Mouse (Mus musculus) retina, adult 2 months (tissue): ENCODE measurements around the gene Etl4.
"Not testable (repeated sequence)": the region's sequence is repeated elsewhere in the genome, so short reads cannot be mapped to it uniquely, and the experiment has no call there.

ENCODE experiments used
- DNase-seq: peaks from one replicate; pipeline ENCODE4 v3.0.0-alpha.2; 2012; ENCODE audit warnings: low read depth, low spot score

Gene Etl4

GRCm38 (mm10) chr2:20653116-20653515, 743.5 kb downstream of the Etl4 start:
- no peak for DNase-seq

GRCm38 (mm10) chr2:20654058-20654457, 744.5 kb downstream of the Etl4 start:
- DNase-seq: no peak

DNA sequence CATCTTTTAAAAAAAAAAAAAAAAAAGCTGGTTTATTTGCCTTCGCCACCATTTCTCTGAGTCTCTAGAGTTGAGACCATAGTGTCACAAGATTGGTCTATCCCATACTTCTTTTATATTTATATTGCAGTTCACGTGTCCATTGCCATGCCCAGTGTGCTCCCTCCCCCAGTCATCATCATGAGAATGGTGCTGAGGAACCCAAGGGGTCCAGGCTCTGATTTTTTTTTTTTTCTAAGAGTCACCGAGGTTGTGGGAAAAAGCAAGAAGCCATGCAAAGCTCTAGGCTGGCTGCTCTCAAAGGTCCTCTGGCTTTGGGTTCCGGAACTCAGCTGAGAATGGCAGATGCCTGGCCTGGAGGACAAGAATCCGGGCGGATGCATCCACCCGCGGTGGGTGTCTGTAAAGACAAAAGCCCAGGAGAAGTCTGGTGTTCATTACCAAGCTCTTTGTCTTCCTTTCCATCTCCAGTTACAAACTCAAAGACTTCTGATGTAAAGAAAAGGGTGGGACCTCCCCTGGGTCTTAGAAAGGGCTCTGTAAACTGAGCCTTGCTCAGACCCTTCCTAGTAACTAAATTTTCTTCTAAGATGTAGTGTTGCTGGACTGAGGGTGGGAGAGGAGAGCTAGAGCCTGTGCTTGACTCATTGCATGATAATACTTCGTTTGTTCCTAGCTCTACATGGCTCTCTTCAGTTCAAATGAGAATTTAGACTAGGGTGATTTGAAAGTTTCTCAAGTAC, 745.2 kb downstream of the Etl4 start:
- DNase-seq: no peak

DNA sequence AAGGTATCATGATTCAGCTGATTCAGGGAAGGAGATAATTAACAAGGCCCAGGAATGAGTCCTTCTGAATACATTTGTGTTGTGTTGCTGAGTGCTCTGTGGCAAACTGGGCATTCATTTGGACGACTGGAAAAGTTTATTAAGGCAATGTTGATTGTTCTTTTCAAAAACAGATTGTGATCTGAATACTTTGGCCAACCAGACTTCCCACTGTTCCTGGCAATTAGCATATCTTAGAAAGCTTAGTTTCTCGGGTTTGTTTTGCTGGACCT, 745.7 kb downstream of the Etl4 start:
- no peak for DNase-seq

DNA sequence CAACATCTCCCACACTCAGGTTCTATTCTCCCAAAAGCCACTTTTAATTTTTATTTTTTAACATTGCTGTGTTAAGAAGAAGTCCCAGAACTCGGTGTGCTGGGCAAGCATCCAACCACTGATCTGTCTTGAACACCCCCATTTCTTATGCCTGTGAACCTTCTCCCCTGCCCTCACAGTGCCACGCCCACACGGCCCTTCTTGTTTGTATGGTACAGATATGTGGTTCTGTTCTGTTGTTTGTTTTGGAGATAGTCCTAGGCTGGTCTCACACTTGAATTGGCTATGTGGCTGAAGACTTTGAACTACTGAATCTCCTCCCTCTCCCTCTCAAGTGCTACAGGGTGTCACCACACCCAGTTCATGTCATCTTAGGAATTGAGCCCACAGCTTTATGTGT, 748.3 kb downstream of the Etl4 start:
- DNase-seq: no peak

GRCm38 (mm10) chr2:20661841-20662240, 752.3 kb downstream of the Etl4 start:
- DNase-seq: no peak

DNA sequence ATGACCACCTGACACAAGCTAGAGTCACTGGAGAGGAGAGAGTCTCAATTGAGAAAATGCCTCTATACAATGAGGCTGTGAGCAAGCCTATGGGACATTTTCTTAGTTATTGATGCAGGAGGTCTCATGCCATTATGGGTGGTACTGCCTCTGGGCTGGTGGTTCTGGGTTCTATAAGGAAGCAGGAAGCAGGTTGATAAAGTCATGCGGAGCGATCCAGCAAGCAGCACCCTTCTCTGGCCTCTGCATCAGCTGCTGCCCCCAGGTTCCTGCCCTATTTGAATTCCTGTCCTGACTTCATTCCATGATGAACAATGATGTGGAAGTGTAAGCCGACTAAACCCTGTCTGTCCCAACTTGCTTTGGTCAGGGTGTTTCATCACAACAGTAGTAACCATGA, 753.1 kb downstream of the Etl4 start:
- DNase-seq: no peak

GRCm38 (mm10) chr2:20665309-20665971, 755.9 kb downstream of the Etl4 start:
- DNase-seq: no peak

- DNase-seq: peak; percentile 11
Measured at GRCm38 (mm10) chr2:20666051-20666478, 756.5 kb downstream of the Etl4 start.

- DNase-seq: no peak
Measured at GRCm38 (mm10) chr2:20667876-20668275, 758.3 kb downstream of the Etl4 start.

DNA sequence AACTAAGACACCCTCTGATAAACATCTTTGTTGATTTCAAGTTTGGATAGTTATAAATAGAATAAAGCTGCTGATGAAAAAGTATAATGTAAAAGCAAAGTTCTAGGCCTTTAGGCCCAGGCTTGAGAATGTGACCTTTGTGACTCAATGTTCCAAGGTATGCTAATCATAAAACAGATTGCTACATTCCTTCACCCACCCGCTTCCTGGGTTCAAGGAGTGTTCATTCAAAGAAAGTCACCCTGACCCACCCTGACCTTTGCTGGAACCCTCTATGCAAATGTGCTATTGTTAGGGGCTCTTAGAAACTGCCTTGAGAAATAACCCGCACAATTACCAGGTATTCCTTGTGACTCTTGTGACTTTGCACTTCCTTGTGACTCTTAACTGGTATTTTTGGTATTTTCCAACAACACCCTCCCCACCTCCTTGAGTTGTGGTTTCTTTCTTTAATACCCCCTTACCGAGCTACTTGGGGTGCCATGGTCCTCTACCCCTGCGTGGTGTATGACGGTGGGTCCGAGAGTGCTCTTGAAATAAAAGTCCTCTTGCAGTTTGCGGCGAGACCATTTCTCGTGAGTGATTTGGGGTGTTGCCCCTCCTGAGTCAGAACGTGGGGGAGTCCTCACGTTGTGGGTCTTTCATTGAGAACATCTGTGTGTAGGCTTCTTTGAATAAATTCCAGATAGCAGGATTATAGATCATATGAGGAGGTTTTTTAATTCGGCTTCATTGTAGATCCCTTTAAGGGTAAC, 758.9 kb downstream of the Etl4 start:
- DNase-seq: not testable (repeated sequence)

DNA sequence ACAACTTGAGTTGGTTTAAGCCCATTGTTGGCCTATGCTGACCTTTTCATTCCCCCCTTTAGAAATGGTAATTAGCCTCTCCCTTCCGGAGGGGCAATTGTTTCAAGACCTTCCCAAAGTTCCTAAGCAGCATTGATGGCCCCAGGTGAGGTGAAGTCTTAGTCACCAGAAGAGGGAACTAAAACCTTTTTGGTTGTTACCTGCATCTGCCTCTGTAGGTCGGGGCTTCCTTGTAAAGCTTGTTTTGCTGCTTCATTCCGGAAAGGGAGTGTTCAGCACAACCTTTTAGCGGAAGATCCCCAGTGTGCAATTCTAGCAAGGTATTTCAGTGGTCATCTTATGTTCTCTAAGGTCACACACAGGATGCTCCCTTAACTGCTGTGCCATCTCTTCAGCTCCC, 759.8 kb downstream of the Etl4 start:
- no peak for DNase-seq

GRCm38 (mm10) chr2:20671546-20672255, 762.1 kb downstream of the Etl4 start:
- DNase-seq: no peak

DNA sequence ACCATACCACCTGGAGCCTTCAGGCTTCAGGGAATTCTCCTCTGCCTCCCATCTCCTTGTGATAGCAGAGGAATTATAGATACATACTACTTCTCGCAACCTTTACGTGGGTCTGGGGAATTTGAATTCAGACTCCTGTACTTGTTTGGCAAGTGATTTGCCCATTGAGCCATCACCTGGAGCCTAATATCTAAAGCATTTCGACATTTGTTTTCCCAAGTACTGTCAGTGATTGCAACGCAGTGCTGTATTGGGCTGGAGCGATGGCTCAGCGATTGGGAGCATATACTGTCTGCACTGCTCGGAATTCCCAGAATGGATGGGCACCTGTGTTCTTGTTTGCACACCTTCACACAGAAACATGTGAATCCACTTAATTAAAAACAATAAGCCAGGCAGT, 762.7 kb downstream of the Etl4 start:
- DNase-seq: no peak

- DNase-seq: no peak
Measured at GRCm38 (mm10) chr2:20672803-20673603, 763.4 kb downstream of the Etl4 start.

- no peak for DNase-seq
Measured at GRCm38 (mm10) chr2:20676379-20676778, 766.8 kb downstream of the Etl4 start.

DNA sequence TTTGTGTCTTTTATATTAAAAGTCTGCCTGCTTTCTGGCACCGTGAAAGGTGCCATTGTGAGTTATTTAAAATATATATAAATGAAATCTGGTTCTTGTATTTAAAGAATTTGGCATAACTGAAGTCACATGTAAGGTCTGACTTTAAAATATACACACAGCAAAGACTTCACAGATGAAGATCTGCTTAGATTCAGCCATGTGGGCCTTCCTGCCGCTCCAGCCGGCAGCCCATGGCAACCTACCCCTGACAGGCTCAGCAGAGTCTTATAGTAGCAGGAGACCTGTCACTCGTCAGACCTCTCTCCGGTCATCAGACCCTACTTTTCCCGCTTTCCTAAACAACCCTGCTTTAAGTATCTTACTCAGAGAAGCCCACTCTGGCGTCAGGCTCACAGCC, 769.2 kb downstream of the Etl4 start:
- no peak for DNase-seq

- not testable (repeated sequence) for DNase-seq
Measured at GRCm38 (mm10) chr2:20682203-20682602, 772.6 kb downstream of the Etl4 start.

GRCm38 (mm10) chr2:20689389-20689788, 779.8 kb downstream of the Etl4 start:
- no peak for DNase-seq

- no peak for DNase-seq
Measured at GRCm38 (mm10) chr2:20692898-20693297, 783.3 kb downstream of the Etl4 start.

GRCm38 (mm10) chr2:20693772-20694171, 784.2 kb downstream of the Etl4 start:
- no peak for DNase-seq
